Mouse (Mus musculus) mouse trophoblast stem cell (cell line): ENCODE results near the gene Mpdu1.

Experiments
- in situ Hi-C, 2 experiments: fragments of 300-500 bp; cut with MseI, MboI; formaldehyde crosslinking; loops; 2 replicates in 1 of 2; 3 replicates in 1 of 2; pipeline ENCODE4 v1.15.1; 2025

The Mpdu1 gene

GRCm38 (mm10) chr11:69692196-69692811 lies 29.9 kb upstream of the Mpdu1 start:
- in situ Hi-C loops: no loop called here

GRCm38 (mm10) chr11:69689891-69690290 lies 27.4 kb upstream of the Mpdu1 start:
- in situ Hi-C loops: no loop called here

GRCm38 (mm10) chr11:69687061-69687460 lies 24.6 kb upstream of the Mpdu1 start:
- in situ Hi-C loops: no loop called here

GRCm38 (mm10) chr11:69686377-69686776 lies 23.9 kb upstream of the Mpdu1 start:
- in situ Hi-C loops: no loop called here

- in situ Hi-C loops: no loop called here
Measured at GRCm38 (mm10) chr11:69685526-69686148, 23.2 kb upstream of the Mpdu1 start, which contains the start of gene Tnfsf13. TSS of gene Tnfsf13 (minus strand) at chr11:69685784.

GRCm38 (mm10) chr11:69684936-69685335 lies 22.5 kb upstream of the Mpdu1 start:
- in situ Hi-C loops: loop anchor here in 1 of 2 experiments (5.0 kb wide), 1 partner anchor 32 kb away; no protein-coding TSS in a partner anchor

GRCm38 (mm10) chr11:69684128-69684745 lies 21.8 kb upstream of the Mpdu1 start:
- in situ Hi-C loops: loop anchor here in 1 of 2 experiments (5.0 kb wide), 1 partner anchor 33 kb away; no protein-coding TSS in a partner anchor

- in situ Hi-C loops: loop anchor here in 1 of 2 experiments (5.0 kb wide), 1 partner anchor 34 kb away; no protein-coding TSS in a partner anchor
Measured at GRCm38 (mm10) chr11:69683576-69683975, 21.1 kb upstream of the Mpdu1 start.

- in situ Hi-C loops: loop anchor here in 1 of 2 experiments (5.0 kb wide), 1 partner anchor 34 kb away; no protein-coding TSS in a partner anchor
Measured at GRCm38 (mm10) chr11:69682840-69683533, 20.5 kb upstream of the Mpdu1 start.

GRCm38 (mm10) chr11:69682209-69682839 lies 19.9 kb upstream of the Mpdu1 start:
- in situ Hi-C loops: loop anchor here in 1 of 2 experiments (5.0 kb wide), 1 partner anchor 35 kb away; no protein-coding TSS in a partner anchor

GRCm38 (mm10) chr11:69681314-69682208 lies 19.1 kb upstream of the Mpdu1 start, which contains the start of gene Senp3:
TSS of gene Senp3 (minus strand) at chr11:69682084.
- in situ Hi-C loops: loop anchor here in 1 of 2 experiments (5.0 kb wide), 1 partner anchor 36 kb away; no protein-coding TSS in a partner anchor

- in situ Hi-C loops: loop anchor here in 1 of 2 experiments (5.0 kb wide), 1 partner anchor 37 kb away; no protein-coding TSS in a partner anchor
Measured at GRCm38 (mm10) chr11:69680136-69680855, 17.9 kb upstream of the Mpdu1 start.

GRCm38 (mm10) chr11:69679144-69679543 lies 16.7 kb upstream of the Mpdu1 start:
- in situ Hi-C loops: no loop called here

GRCm38 (mm10) chr11:69672211-69672706 lies 9.8 kb upstream of the Mpdu1 start, which contains the start of gene Eif4a1:
TSS of gene Eif4a1 (minus strand) at chr11:69672423.
- in situ Hi-C loops: no loop called here

- in situ Hi-C loops: no loop called here
Measured at GRCm38 (mm10) chr11:69671726-69672124, 9.3 kb upstream of the Mpdu1 start.

GRCm38 (mm10) chr11:69670786-69671725 lies 8.6 kb upstream of the Mpdu1 start:
- in situ Hi-C loops: no loop called here

GRCm38 (mm10) chr11:69666665-69667005 lies 4.2 kb upstream of the Mpdu1 start:
- in situ Hi-C loops: no loop called here
